Mouse (Mus musculus) embryonic facial prominence, embryonic 12.5 days (tissue): ENCODE data around the gene 2010109A12Rik. TPM values are rescaled to one million over a fixed set of nuclear protein-coding genes. Genes with fewer than 3 reads are reported as not detected.

Experiments used
- ATAC-seq: fragments of 200-750 bp; cut with Nextera tagmentation; 2 replicates; pipeline ENCODE4 v1.8.0; 2017; ENCODE audit not compliant: insufficient number of reproducible peaks, insufficient read depth, low FRiP score, low TSS enrichment
- H3K27ac ChIP-seq: fragments of 300-500 bp; sonication (generic); 2 replicates; pipeline ENCODE4 v1.5.1; 2016; ENCODE audit warnings: mild to moderate bottlenecking
- H3K27me3 ChIP-seq: fragments of 300-500 bp; sonication (generic); 2 replicates; pipeline ENCODE4 v1.6.1; 2016; ENCODE audit warnings: mild to moderate bottlenecking, moderate library complexity
- H3K36me3 ChIP-seq: fragments of 300-500 bp; sonication (generic); 2 replicates; pipeline ENCODE4 v1.6.1; 2016; ENCODE audit warnings: mild to moderate bottlenecking
- H3K4me1 ChIP-seq: fragments of 300-500 bp; sonication (generic); 2 replicates; pipeline ENCODE4 v1.6.1; 2016
- H3K4me2 ChIP-seq: fragments of 300-500 bp; sonication (generic); replicated peaks from 2 replicates; pipeline ENCODE4 v1.6.1; 2016; ENCODE audit warnings: mild to moderate bottlenecking, moderate library complexity
- H3K4me3 ChIP-seq: fragments of 300-500 bp; sonication (generic); 2 replicates; pipeline ENCODE4 v1.5.1; 2016; ENCODE audit warnings: mild to moderate bottlenecking
- H3K9ac ChIP-seq: fragments of 300-500 bp; sonication (generic); 2 replicates; pipeline ENCODE4 v1.6.1; 2016; ENCODE audit warnings: mild to moderate bottlenecking, moderate library complexity
- H3K9me3 ChIP-seq: fragments of 300-500 bp; sonication (generic); 2 replicates; pipeline ENCODE4 v1.6.1; 2016; ENCODE audit warnings: mild to moderate bottlenecking, moderate library complexity
- WGBS: fragments of 180-500 bp; shearing (Covaris S2); methylation state at CpG from one replicate; pipeline ENCODE4 v1.1.7; 2016; 5-methylcytosine and 5-hydroxymethylcytosine counted together
- polyA plus RNA-seq: library from polyadenylated mRNA; unstranded; fragments of >200 nt; fragmentation: Nextera tagmentation; extraction: Ambion mirVana; gene quantifications from 2 replicates; pipeline ENCODE4 v1.2.1, GENCODE M21; 2016

The 2010109A12Rik gene
- polyA plus RNA-seq, 1 experiment from 2014 or later = 1.9 TPM

DNA sequence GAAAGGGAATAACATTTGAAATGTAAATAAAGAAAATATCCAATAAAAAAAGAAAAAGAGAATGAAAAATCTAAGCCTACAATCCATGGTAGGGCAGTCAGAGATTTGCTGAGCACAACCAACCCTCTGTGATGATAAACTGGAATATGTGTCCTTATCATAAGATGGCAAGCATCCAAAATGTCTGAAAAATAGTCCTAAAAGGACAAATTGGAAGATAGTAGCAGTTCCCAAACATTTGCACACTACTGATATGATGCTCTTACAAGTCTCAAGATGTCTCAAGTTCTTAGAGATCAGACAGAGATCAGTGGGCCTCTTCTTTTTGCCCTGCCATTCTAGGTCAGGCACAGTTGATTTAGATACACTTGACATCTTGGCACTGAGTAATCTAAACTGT lies 53.0 kb downstream of the 2010109A12Rik start:
- no peaks in the 10 kb centered on the region for H3K36me3 ChIP-seq
- H3K4me2 ChIP-seq = no peak overlapping the region
- H3K4me1 ChIP-seq = no peaks in the 10 kb centered on the region
- no peaks in the 10 kb centered on the region for H3K27me3 ChIP-seq
- no peaks in the 10 kb centered on the region for H3K9me3 ChIP-seq
- no peak for ATAC-seq
- H3K4me3 ChIP-seq = no peak overlapping the region
- no peak overlapping the region for H3K27ac ChIP-seq
- no peak overlapping the region for H3K9ac ChIP-seq

DNA sequence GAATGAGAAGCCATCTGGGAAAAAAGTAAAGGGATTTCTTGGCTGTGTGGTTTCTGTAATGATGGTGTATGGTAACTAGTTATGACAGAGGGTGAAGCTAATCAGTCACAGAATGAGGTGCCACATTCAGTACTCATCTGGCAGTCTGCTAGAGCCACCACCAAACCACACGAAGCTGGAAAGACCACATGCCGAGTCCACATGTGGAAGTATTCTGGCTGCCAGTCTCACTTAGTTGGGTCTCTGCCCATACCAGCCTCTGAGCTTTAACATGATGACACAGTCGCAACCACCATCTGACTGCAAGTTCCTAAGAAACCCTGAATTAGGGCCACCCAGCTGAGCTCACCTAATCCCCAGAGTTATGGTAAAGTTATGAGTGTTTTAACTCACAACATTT lies 54.7 kb downstream of the 2010109A12Rik start:
- Histone ChIP-seq H3K9ac (no peak overlapping the region), H3K4me1 (peaks cover 1% of the 10 kb centered on the region; the same call in 1 of the 2 replicates), H3K27me3 (no peaks in the 10 kb centered on the region), H3K4me3 (no peak overlapping the region), H3K27ac (no peak overlapping the region), H3K4me2 (no peak overlapping the region), H3K9me3 (no peaks in the 10 kb centered on the region), H3K36me3 (no peaks in the 10 kb centered on the region)
- WGBS = 54% methylated on average over 3 of the region's 3 CpGs
- ATAC-seq = 0 out of 2 replicates have a peak, but pooled peaks have one; percentile 47

DNA sequence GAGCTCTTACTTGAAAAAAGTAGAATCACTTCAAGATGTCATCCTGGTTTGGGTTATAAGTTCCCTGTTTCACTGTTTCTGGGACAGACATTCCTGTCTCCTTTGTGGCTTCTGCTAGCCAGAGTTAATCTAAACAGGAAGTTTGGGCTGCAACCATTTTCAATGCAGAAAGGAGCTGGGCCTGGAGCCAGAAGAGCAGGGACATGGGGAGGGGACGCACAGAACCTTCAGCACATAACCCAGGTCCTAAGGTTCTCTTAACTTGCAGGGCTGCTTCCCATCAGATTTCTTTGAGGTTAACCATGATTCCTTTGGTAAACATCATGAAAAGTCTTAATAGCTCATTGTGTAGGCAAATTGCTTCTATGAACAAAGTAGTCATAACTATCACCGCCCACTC lies 56.4 kb downstream of the 2010109A12Rik start:
- Histone ChIP-seq H3K36me3 (no peaks in the 10 kb centered on the region), H3K4me3 (no peak overlapping the region), H3K27me3 (no peaks in the 10 kb centered on the region), H3K9ac (no peak overlapping the region), H3K4me2 (no peak overlapping the region), H3K9me3 (no peaks in the 10 kb centered on the region), H3K4me1 (peaks cover 4% of the 10 kb centered on the region; the same call in 1 of the 2 replicates), H3K27ac (no peak overlapping the region)
- WGBS = 78% methylated on average over 2 of the region's 2 CpGs
- ATAC-seq = no peak

Other genes starting within 250 kb of the 2010109A12Rik start
- gene Sowahb, start 161.5 kb upstream of the 2010109A12Rik start, polyA plus RNA-seq = 0.47 and 0.59 TPM in 2 replicates
- 248 and 263 TPM in 2 replicates for gene Sept11, start 113.1 kb upstream of the 2010109A12Rik start, polyA plus RNA-seq
- gene Ccni, start within 50 bp of the 2010109A12Rik start, polyA plus RNA-seq = 149 and 165 TPM in 2 replicates
- 98.0 and 104 TPM in 2 replicates for gene Ccng2, start 60.7 kb downstream of the 2010109A12Rik start, polyA plus RNA-seq